ENCODE assay signal across 8 mouse cellular contexts in the genomic region with DNA sequence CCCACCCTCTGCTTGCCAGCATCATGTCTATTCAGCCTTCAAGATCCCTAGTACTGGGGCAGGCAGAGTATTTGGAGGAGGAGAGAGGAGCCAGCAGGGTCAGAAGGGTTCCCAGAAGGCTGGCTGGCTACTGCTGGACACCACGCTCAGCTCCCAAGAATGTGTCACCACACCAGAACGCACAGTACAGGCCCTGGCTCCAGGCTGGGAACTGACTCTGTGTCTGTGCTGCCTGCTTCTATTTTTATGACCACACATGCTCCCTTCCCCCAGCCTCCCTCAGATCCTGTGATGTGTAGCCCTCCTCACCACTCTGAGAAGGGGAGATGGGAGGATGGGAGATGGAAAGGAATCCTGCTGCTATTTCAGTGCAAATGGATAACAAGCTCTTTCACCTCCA. TPM values are rescaled to one million over a fixed set of nuclear protein-coding genes. Genes with fewer than 3 reads are reported as not detected.
DNase-seq lines count a peak whose midpoint lies in the region; TF ChIP-seq lines count a peak whose summit lies in the region.
"Had no signal": no experiment of that assay in that cellular context is flagged by ENCODE, and none has a peak within 500 bp of the region (broad histone marks: within the 10 kb centered on the region; RNA-seq: fewer than 3 reads in every experiment).

No protein-coding gene starts in this region.

- H3K4me1 ChIP-seq in lung, adult 2 months (ENCODE audit: control insufficient read depth, insufficient read depth, low read length) = peaks cover 13% of the 10 kb centered on the region

- no peak overlapping the region for H3K4me3 ChIP-seq in lung, adult 2 months (replicated peaks; ENCODE audit: extremely low read depth, low read depth, low read length)
- H3K4me3 ChIP-seq: liver, embryonic 15.5 days had no signal

- no peak for TF ChIP-seq POLR2A in lung, adult 2 months (IDR thresholded peaks at IDR 0.05; ENCODE audit: borderline replicate concordance, extremely low read depth, low read depth, low read length)

- 53% methylated on average over 2 of the region's 2 CpGs for WGBS in lung, adult 2 months

- peak; percentile 48 to 58 for DNase-seq in lung, adult 18-20 months
- no peak for DNase-seq in lung, adult 2 months
- peak; percentile 42 for DNase-seq in cerebellum, adult 9-10 months
- DNase-seq in heart, adult 8-10 months (ENCODE audit: low spot score) = peak; percentile 79
- DNase-seq in kidney, postnatal 36 days = peak; percentile 56 to 71
- peak; percentile 53 for DNase-seq in yolk sac, embryonic 10.5 days (ENCODE audit: low spot score)
- no peak for DNase-seq in layer of hippocampus, adult 8-10 months (ENCODE audit: low spot score in 2 of 2)

- TF ChIP-seq CTCF in lung, adult 2 months (IDR thresholded peaks at IDR 0.05; ENCODE audit: insufficient read depth, low read length) = no peak

RNA-seq across cellular contexts. Expression of gene Gipc2, which starts 20.8 kb away (rescaled TPM):
- 20.1 and 36.6 TPM in 2 replicates for polyA plus RNA-seq in lung, adult 2 months (2012; rRNA removed)
- 1 to 10 TPM; 3.0 to 4.8 (median 3.4) TPM for total RNA-seq in heart, adult 8-10 months (2022)
- total RNA-seq in layer of hippocampus, adult 8-10 months (2022) = 1 to 10 TPM in 3 of 4 experiments, under 1 TPM in 1; 0.68 to 1.9 (median 1.5) TPM

Comparison
In these comparisons a context has a peak if more than half of its experiments do, and no peak if none do; other contexts are left out.
1. DNase-seq: peak in lung, adult 18-20 months (2 of 2), cerebellum, adult 9-10 months (single experiment), heart, adult 8-10 months (single experiment), kidney, postnatal 36 days (2 of 2) and yolk sac, embryonic 10.5 days (single experiment); none in lung, adult 2 months (single experiment) and layer of hippocampus, adult 8-10 months (0 of 2).